Mouse (Mus musculus): Measurements from ENCODE around the gene Hyal1.

GRCm38 (mm10) chr9:107568331-107569261, 8.1 kb upstream of the Hyal1 start:
- TF ChIP-seq CTCF (IDR thresholded peaks at IDR 0.05; ENCODE audit: borderline replicate concordance, insufficient read depth, low read length) (no peak), POLR2A (IDR thresholded peaks at IDR 0.05; ENCODE audit: low read depth, low read length) (peak; percentile 68)

Data from embryonic fibroblast, embryonic 13.5 days (primary cell).